Mouse (Mus musculus) myocyte (in vitro differentiated cells): ENCODE measurements at regions not wholly inside any gene's neighbourhood (a gene's known extent, or its start where the extent isn't known, plus 50 kb on each side); places are given as distances from the start of the nearest gene placed in this dataset.

Experiments used
- H3K27me3 ChIP-seq: one replicate; pipeline ENCODE4 v1.6.1; 2011; ENCODE audit not compliant: control insufficient read depth, insufficient read depth, insufficient read length
- H3K36me3 ChIP-seq: one replicate; pipeline ENCODE4 v1.6.1; 2011; ENCODE audit not compliant: control insufficient read depth, insufficient read depth
- H3K4me2 ChIP-seq: one replicate; pipeline ENCODE4 v1.6.1; 2011; ENCODE audit warnings: low read depth, control low read depth
- H3K4me3 ChIP-seq: one replicate; pipeline ENCODE4 v1.5.1; 2011; ENCODE audit warnings: mild to moderate bottlenecking, control low read depth, moderate library complexity
- H3K79me2 ChIP-seq: one replicate; pipeline ENCODE4 v1.6.1; 2011; ENCODE audit not compliant: control insufficient read depth, insufficient read depth
- H3ac ChIP-seq: one replicate; pipeline ENCODE4 v1.6.1; 2011; ENCODE audit not compliant: control insufficient read depth, insufficient read length
- CEBPB ChIP-seq: IDR thresholded peaks from 2 replicates; pipeline ENCODE4 v1.6.1; 2011; ENCODE audit warnings: mild to moderate bottlenecking, moderate library complexity; ENCODE audit not compliant: poor library complexity, insufficient read depth, severe bottlenecking
- E2F4 ChIP-seq: IDR thresholded peaks from one replicate; pipeline ENCODE4 v1.6.1; 2011; ENCODE audit warnings: mild to moderate bottlenecking, control low read depth, moderate library complexity; ENCODE audit not compliant: insufficient read depth
- MAX ChIP-seq: IDR thresholded peaks from one replicate; pipeline ENCODE4 v1.6.1; 2011; ENCODE audit warnings: low read depth, mild to moderate bottlenecking, control low read depth
- MYOD1 ChIP-seq, 3 experiments: IDR thresholded peaks; one replicate each; pipeline ENCODE4 v1.6.1; 2011; ENCODE audit warnings: control low read depth in 2 of 3, low read depth in 2 of 3, mild to moderate bottlenecking in 2 of 3, moderate library complexity in 1 of 3; ENCODE audit not compliant: insufficient read length in 2 of 3, control insufficient read depth in 1 of 3
- MYOG ChIP-seq, 3 experiments: IDR thresholded peaks; one replicate each; pipeline ENCODE4 v1.6.1; 2011; ENCODE audit warnings: control low read depth in 2 of 3, low read depth in 2 of 3, mild to moderate bottlenecking in 2 of 3; ENCODE audit not compliant: insufficient read length in 2 of 3, control insufficient read depth in 1 of 3, insufficient read depth in 1 of 3
- POLR2A ChIP-seq: IDR thresholded peaks from one replicate; pipeline ENCODE4 v1.6.1; 2011; ENCODE audit warnings: low read depth, mild to moderate bottlenecking, control low read depth, moderate library complexity; ENCODE audit not compliant: insufficient read length
- POLR2AphosphoS2 ChIP-seq: IDR thresholded peaks from one replicate; pipeline ENCODE4 v1.6.1; 2011; ENCODE audit warnings: low read depth, control low read depth; ENCODE audit not compliant: insufficient read length
- REST ChIP-seq: IDR thresholded peaks from one replicate; pipeline ENCODE4 v1.6.1; 2011; ENCODE audit warnings: mild to moderate bottlenecking, control low read depth, moderate library complexity; ENCODE audit not compliant: insufficient read depth, insufficient read length
- SRF ChIP-seq: IDR thresholded peaks from one replicate; pipeline ENCODE4 v1.6.1; 2011; ENCODE audit warnings: low read depth; ENCODE audit not compliant: control insufficient read depth, insufficient read length
- TCF12 ChIP-seq: IDR thresholded peaks from one replicate; pipeline ENCODE4 v1.6.1; 2011; ENCODE audit warnings: mild to moderate bottlenecking, control low read depth; ENCODE audit not compliant: poor library complexity, insufficient read depth, severe bottlenecking
- TCF3 ChIP-seq: IDR thresholded peaks from one replicate; pipeline ENCODE4 v1.6.1; 2011; ENCODE audit warnings: low read depth, control low read depth; ENCODE audit not compliant: insufficient read length
- USF1 ChIP-seq: IDR thresholded peaks from one replicate; pipeline ENCODE4 v1.6.1; 2011; ENCODE audit warnings: low read depth, mild to moderate bottlenecking, control low read depth, moderate library complexity

- Histone ChIP-seq H3K36me3 (no peaks in the 10 kb centered on the region), H3K4me3 (no peak overlapping the region), H3K27me3 (no peaks in the 10 kb centered on the region), H3K4me2 (no peak overlapping the region), H3K79me2 (no peaks in the 10 kb centered on the region), H3ac (no peak overlapping the region)
- TF ChIP-seq MAX = no peak
- no peak for TF ChIP-seq POLR2AphosphoS2
- TF ChIP-seq TCF12 = no peak
- no peak for TF ChIP-seq SRF
- TF ChIP-seq MYOG (IDR thresholded peaks at IDR 0.05; ENCODE audit: control insufficient read depth in 1 of 3, insufficient read depth in 1 of 3, insufficient read length in 2 of 3, low read depth in 2 of 3) = no peak
- TF ChIP-seq E2F4 = no peak
- TF ChIP-seq POLR2A = no peak
These were observed 145.6 kb downstream of the Vegfa start for GRCm38 (mm10) chr17:45886420-45887049.

GRCm38 (mm10) chr17:45885461-45886336 is 146.5 kb downstream of the Vegfa start:
- no peak overlapping the region for H3K4me3 ChIP-seq
- no peaks in the 10 kb centered on the region for H3K79me2 ChIP-seq
- no peak overlapping the region for H3ac ChIP-seq
- no peaks in the 10 kb centered on the region for H3K36me3 ChIP-seq
- TF ChIP-seq POLR2AphosphoS2 (no peak), E2F4 (no peak), CEBPB (no peak), MYOG (IDR thresholded peaks at IDR 0.05; ENCODE audit: control insufficient read depth in 1 of 3, insufficient read depth in 1 of 3, insufficient read length in 2 of 3, low read depth in 2 of 3) (no peak), USF1 (no peak), POLR2A (no peak), TCF12 (no peak), TCF3 (no peak), MYOD1 (IDR thresholded peaks at IDR 0.05; ENCODE audit: control insufficient read depth in 1 of 3, insufficient read length in 2 of 3, low read depth in 2 of 3) (no peak), MAX (no peak), SRF (no peak), REST (no peak)
- no peaks in the 10 kb centered on the region for H3K27me3 ChIP-seq
- no peak overlapping the region for H3K4me2 ChIP-seq

- H3K36me3 ChIP-seq = no peaks in the 10 kb centered on the region
- no peak overlapping the region for H3K4me3 ChIP-seq
- TF ChIP-seq MAX (no peak), SRF (no peak), CEBPB (no peak), MYOG (IDR thresholded peaks at IDR 0.05; ENCODE audit: control insufficient read depth in 1 of 3, insufficient read depth in 1 of 3, insufficient read length in 2 of 3, low read depth in 2 of 3) (no peak), POLR2AphosphoS2 (no peak), REST (no peak), E2F4 (no peak), MYOD1 (IDR thresholded peaks at IDR 0.05; ENCODE audit: control insufficient read depth in 1 of 3, insufficient read length in 2 of 3, low read depth in 2 of 3) (no peak), USF1 (no peak), TCF3 (no peak), POLR2A (no peak), TCF12 (no peak)
- H3K79me2 ChIP-seq = no peaks in the 10 kb centered on the region
- no peak overlapping the region for H3K4me2 ChIP-seq
- no peaks in the 10 kb centered on the region for H3K27me3 ChIP-seq
- H3ac ChIP-seq = no peak overlapping the region
These were observed 148.0 kb downstream of the Vegfa start for GRCm38 (mm10) chr17:45884021-45884722.

GRCm38 (mm10) chr17:45882682-45883081 is 149.0 kb upstream of the 1600014C23Rik start:
- TF ChIP-seq MYOD1 (IDR thresholded peaks at IDR 0.05; ENCODE audit: control insufficient read depth in 1 of 3, insufficient read length in 2 of 3, low read depth in 2 of 3) (peak in 1 of 3 experiments; percentile 47), MYOG (IDR thresholded peaks at IDR 0.05; ENCODE audit: control insufficient read depth in 1 of 3, insufficient read depth in 1 of 3, insufficient read length in 2 of 3, low read depth in 2 of 3) (no peak)
- Histone ChIP-seq H3K27me3 (no peaks in the 10 kb centered on the region), H3K36me3 (no peaks in the 10 kb centered on the region), H3K4me3 (no peak overlapping the region), H3K79me2 (no peaks in the 10 kb centered on the region), H3ac (no peak overlapping the region), H3K4me2 (no peak overlapping the region)

GRCm38 (mm10) chr17:45881284-45881683 is 147.6 kb upstream of the 1600014C23Rik start:
- Histone ChIP-seq H3K4me3 (no peak overlapping the region), H3ac (no peak overlapping the region), H3K4me2 (no peak overlapping the region), H3K36me3 (no peaks in the 10 kb centered on the region), H3K27me3 (no peaks in the 10 kb centered on the region), H3K79me2 (no peaks in the 10 kb centered on the region)
- TF ChIP-seq CEBPB (no peak), POLR2A (no peak), MAX (no peak), E2F4 (no peak), MYOD1 (IDR thresholded peaks at IDR 0.05; ENCODE audit: control insufficient read depth in 1 of 3, insufficient read length in 2 of 3, low read depth in 2 of 3) (no peak), TCF3 (no peak), REST (no peak), TCF12 (no peak), MYOG (IDR thresholded peaks at IDR 0.05; ENCODE audit: control insufficient read depth in 1 of 3, insufficient read depth in 1 of 3, insufficient read length in 2 of 3, low read depth in 2 of 3) (no peak), SRF (no peak)
